Mouse (Mus musculus): ENCODE measurements around the gene Slc25a33.
A peak's percentile ranks its signal among the peaks of the same experiment; 100 is the strongest.

The Slc25a33 gene

GRCm38 (mm10) chr4:149774094-149774470, at the start of gene Slc25a33:
Gene Slc25a33 (minus strand): TSS chr4:149774277.
- peak; percentile 90 for DNase-seq (ENCODE audit: low spot score)

- DNase-seq (ENCODE audit: low spot score): no peak
These were observed 48.6 kb upstream of the Slc25a33 start for GRCm38 (mm10) chr4:149822586-149823196.

- DNase-seq (ENCODE audit: low spot score): peak; percentile 64
These were observed 48.0 kb upstream of the Slc25a33 start for GRCm38 (mm10) chr4:149822126-149822525.

- no peak for DNase-seq (ENCODE audit: low spot score)
These were observed 46.5 kb upstream of the Slc25a33 start for GRCm38 (mm10) chr4:149820569-149820968.

GRCm38 (mm10) chr4:149819195-149819594, 45.1 kb upstream of the Slc25a33 start:
- DNase-seq (ENCODE audit: low spot score): no peak

- DNase-seq (ENCODE audit: low spot score): no peak
These were observed 42.5 kb upstream of the Slc25a33 start for GRCm38 (mm10) chr4:149816598-149816997.

GRCm38 (mm10) chr4:149815586-149815985, 41.5 kb upstream of the Slc25a33 start:
- DNase-seq (ENCODE audit: low spot score): no peak

- DNase-seq (ENCODE audit: low spot score): no peak
These were observed 39.5 kb upstream of the Slc25a33 start for GRCm38 (mm10) chr4:149813409-149814184.

GRCm38 (mm10) chr4:149810372-149810771, 36.3 kb upstream of the Slc25a33 start:
- DNase-seq (ENCODE audit: low spot score): peak; percentile 62

GRCm38 (mm10) chr4:149808584-149809227, 34.6 kb upstream of the Slc25a33 start:
- no peak for DNase-seq (ENCODE audit: low spot score)

- DNase-seq (ENCODE audit: low spot score): no peak
These were observed 34.0 kb upstream of the Slc25a33 start for GRCm38 (mm10) chr4:149808060-149808567.

GRCm38 (mm10) chr4:149806699-149807381, 32.8 kb upstream of the Slc25a33 start:
- peak; percentile 85 for DNase-seq (ENCODE audit: low spot score)

GRCm38 (mm10) chr4:149802269-149802668, 28.2 kb upstream of the Slc25a33 start:
- no peak for DNase-seq (ENCODE audit: low spot score)

GRCm38 (mm10) chr4:149800576-149800975, 26.5 kb upstream of the Slc25a33 start:
- no peak for DNase-seq (ENCODE audit: low spot score)

- DNase-seq (ENCODE audit: low spot score): no peak
These were observed 26.0 kb upstream of the Slc25a33 start for GRCm38 (mm10) chr4:149800172-149800464.

GRCm38 (mm10) chr4:149799346-149800171, 25.5 kb upstream of the Slc25a33 start:
- DNase-seq (ENCODE audit: low spot score): no peak

- no peak for DNase-seq (ENCODE audit: low spot score)
These were observed 24.7 kb upstream of the Slc25a33 start for GRCm38 (mm10) chr4:149798684-149799309.

- DNase-seq (ENCODE audit: low spot score): no peak
These were observed 24.0 kb upstream of the Slc25a33 start for GRCm38 (mm10) chr4:149798116-149798515.

- no peak for DNase-seq (ENCODE audit: low spot score)
These were observed 23.1 kb upstream of the Slc25a33 start for GRCm38 (mm10) chr4:149797220-149797610.

GRCm38 (mm10) chr4:149796567-149797219, 22.6 kb upstream of the Slc25a33 start:
- DNase-seq (ENCODE audit: low spot score): no peak
